Mouse (Mus musculus): ENCODE measurements around the gene G6pc.

The G6pc gene

GRCm38 (mm10) chr11:101355916-101356315, 11.4 kb upstream of the G6pc start:
- WGBS = 95% methylated on average over 2 of the region's 2 CpGs

- 86% methylated on average over 3 of the region's 3 CpGs for WGBS
Measured at GRCm38 (mm10) chr11:101357505-101358182, 9.7 kb upstream of the G6pc start.

- 77% methylated on average over 9 of the region's 9 CpGs for WGBS
Measured at GRCm38 (mm10) chr11:101359776-101360175, 7.6 kb upstream of the G6pc start.

GRCm38 (mm10) chr11:101360651-101361113, 6.7 kb upstream of the G6pc start:
- 66% methylated on average over 3 of the region's 3 CpGs for WGBS

- WGBS = 91% methylated on average over 5 of the region's 5 CpGs
Measured at GRCm38 (mm10) chr11:101364531-101364931, 2.8 kb upstream of the G6pc start.

- 83% methylated on average over 5 of the region's 5 CpGs for WGBS
Measured at GRCm38 (mm10) chr11:101370141-101370540, 2.8 kb downstream of the G6pc start.

- WGBS = 51% methylated on average over 7 of the region's 7 CpGs
Measured at GRCm38 (mm10) chr11:101374421-101374938, 7.1 kb downstream of the G6pc start.

- WGBS = 94% methylated on average over 8 of the region's 8 CpGs
Measured at GRCm38 (mm10) chr11:101378196-101378595, 10.8 kb downstream of the G6pc start.

- WGBS = 88% methylated on average over 6 of the region's 6 CpGs
Measured at GRCm38 (mm10) chr11:101378926-101379325, 11.6 kb downstream of the G6pc start.

- 32% methylated on average over 4 of the region's 4 CpGs for WGBS
Measured at GRCm38 (mm10) chr11:101381817-101382216, 14.5 kb downstream of the G6pc start.

- 5% methylated on average over 8 of the region's 8 CpGs for WGBS
Measured at GRCm38 (mm10) chr11:101395110-101395509, 27.7 kb downstream of the G6pc start.

GRCm38 (mm10) chr11:101415306-101415705, 47.9 kb downstream of the G6pc start:
- WGBS = 92% methylated on average over 2 of the region's 2 CpGs

- under 1% methylated on average over 11 of the region's 11 CpGs for WGBS
Measured at GRCm38 (mm10) chr11:101416433-101417100, 49.2 kb downstream of the G6pc start.

GRCm38 (mm10) chr11:101417101-101417855, 49.9 kb downstream of the G6pc start, which contains the start of gene Aarsd1:
Gene Aarsd1, minus strand, starts transcription at chr11:101417615.
- WGBS = under 1% methylated on average over 45 of the region's 45 CpGs

- WGBS = 43% methylated on average over 6 of the region's 6 CpGs
Measured at GRCm38 (mm10) chr11:101418991-101419390, 51.6 kb downstream of the G6pc start.

- WGBS = 30% methylated on average over 3 of the region's 3 CpGs
Measured at GRCm38 (mm10) chr11:101419610-101420009, 52.2 kb downstream of the G6pc start.

- 80% methylated on average over 5 of the region's 5 CpGs for WGBS
Measured at GRCm38 (mm10) chr11:101420148-101420547, 52.8 kb downstream of the G6pc start.

GRCm38 (mm10) chr11:101424105-101424851, 56.9 kb downstream of the G6pc start, which contains the start of gene Gm27029:
Gene Gm27029, minus strand, starts transcription at chr11:101424796.
- WGBS = 5% methylated on average over 23 of the region's 23 CpGs

- under 1% methylated on average over 81 of the region's 81 CpGs for WGBS
Measured at GRCm38 (mm10) chr11:101424925-101425813, 57.8 kb downstream of the G6pc start, which contains the start of the genes Rundc1 and Ptges3l. Gene Rundc1, plus strand, starts transcription at chr11:101425085. Gene Ptges3l, minus strand, starts transcription at chr11:101425333.

- 42% methylated on average over 8 of the region's 8 CpGs for WGBS
Measured at GRCm38 (mm10) chr11:101426165-101426564, 58.8 kb downstream of the G6pc start.

All from cerebral cortex, adult 2 months (tissue).